Mouse (Mus musculus): ENCODE data around the gene Vmn1r55.

DNA sequence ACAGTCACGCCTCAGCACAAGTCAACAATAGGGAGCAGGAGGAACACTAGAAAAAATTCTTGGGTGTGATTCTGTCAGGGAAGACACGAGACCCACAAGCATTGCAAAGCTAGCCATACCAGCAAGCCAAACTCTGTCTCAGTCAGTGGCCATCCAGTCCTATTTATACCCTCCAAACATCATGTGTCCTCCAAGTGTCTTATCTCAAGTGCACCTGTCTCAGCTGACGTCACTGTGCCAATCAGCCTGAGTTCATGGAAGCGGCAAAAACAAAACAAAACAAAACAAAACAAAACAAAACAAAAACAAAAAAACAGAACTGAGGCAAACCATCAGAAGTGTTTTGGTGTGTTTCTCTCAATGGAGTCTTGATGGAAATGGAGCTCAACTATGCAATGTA lies 41.2 kb downstream of the Vmn1r55 start:
- no peak for TF ChIP-seq CTCF (IDR thresholded peaks at IDR 0.05; ENCODE audit: borderline replicate concordance, control insufficient read depth, extremely low read depth, insufficient read depth, low read length, poor library complexity)
- TF ChIP-seq POLR2A (IDR thresholded peaks at IDR 0.05; ENCODE audit: control insufficient read depth, extremely low read depth, insufficient read depth, low read length, poor library complexity), result no peak
